Mouse (Mus musculus) CH12.LX (cell line): Measurements from ENCODE around the gene Cebpb.

Experiments used
- CHD2 ChIP-seq: IDR thresholded peaks from 2 replicates; pipeline ENCODE4 v1.6.1; 2011; ENCODE audit warnings: low read length, improper control_type of control experiment
- CTCF ChIP-seq, 2 experiments: IDR thresholded peaks in 1 of 2; conservative IDR thresholded peaks in 1 of 2; 2 replicates each; pipeline ENCODE4 v1.5.1; 2011 to 2012; ENCODE audit warnings: low read depth in 2 of 2, low read length in 2 of 2, improper control_type of control experiment in 1 of 2, inconsistent platforms in 1 of 2, mild to moderate bottlenecking in 1 of 2, moderate library complexity in 1 of 2
- E2F4 ChIP-seq: IDR thresholded peaks from 2 replicates; pipeline ENCODE4 v1.6.1; 2011; ENCODE audit warnings: low read depth, low read length, improper control_type of control experiment; ENCODE audit not compliant: insufficient replicate concordance
- ELF1 ChIP-seq: IDR thresholded peaks from 2 replicates; pipeline ENCODE4 v1.6.1; 2014; ENCODE audit warnings: low read depth, mild to moderate bottlenecking, inconsistent platforms, low read length, improper control_type of control experiment
- JUN ChIP-seq: IDR thresholded peaks from 2 replicates; pipeline ENCODE4 v1.6.1; 2011; ENCODE audit warnings: low read depth, mild to moderate bottlenecking, low read length, improper control_type of control experiment, moderate library complexity; ENCODE audit not compliant: insufficient read depth
- POLR2A ChIP-seq: IDR thresholded peaks from 2 replicates; pipeline ENCODE4 v1.6.1; 2011; ENCODE audit warnings: low read depth, mild to moderate bottlenecking, improper control_type of control experiment, low read length
- SIN3A ChIP-seq: IDR thresholded peaks from 2 replicates; pipeline ENCODE4 v1.6.1; 2012; ENCODE audit warnings: low read length, improper control_type of control experiment, inconsistent platforms
- TBP ChIP-seq: conservative IDR thresholded peaks from 2 replicates; pipeline ENCODE4 v1.6.1; 2011; ENCODE audit warnings: low read depth, low read length, improper control_type of control experiment
- TCF12 ChIP-seq: IDR thresholded peaks from 2 replicates; pipeline ENCODE4 v1.6.1; 2014; ENCODE audit warnings: low read depth, mild to moderate bottlenecking, inconsistent platforms, low read length, improper control_type of control experiment
- ZNF384 ChIP-seq: IDR thresholded peaks from 2 replicates; pipeline ENCODE4 v1.6.1; 2012; ENCODE audit warnings: low read depth, low read length, improper control_type of control experiment, inconsistent platforms

DNA sequence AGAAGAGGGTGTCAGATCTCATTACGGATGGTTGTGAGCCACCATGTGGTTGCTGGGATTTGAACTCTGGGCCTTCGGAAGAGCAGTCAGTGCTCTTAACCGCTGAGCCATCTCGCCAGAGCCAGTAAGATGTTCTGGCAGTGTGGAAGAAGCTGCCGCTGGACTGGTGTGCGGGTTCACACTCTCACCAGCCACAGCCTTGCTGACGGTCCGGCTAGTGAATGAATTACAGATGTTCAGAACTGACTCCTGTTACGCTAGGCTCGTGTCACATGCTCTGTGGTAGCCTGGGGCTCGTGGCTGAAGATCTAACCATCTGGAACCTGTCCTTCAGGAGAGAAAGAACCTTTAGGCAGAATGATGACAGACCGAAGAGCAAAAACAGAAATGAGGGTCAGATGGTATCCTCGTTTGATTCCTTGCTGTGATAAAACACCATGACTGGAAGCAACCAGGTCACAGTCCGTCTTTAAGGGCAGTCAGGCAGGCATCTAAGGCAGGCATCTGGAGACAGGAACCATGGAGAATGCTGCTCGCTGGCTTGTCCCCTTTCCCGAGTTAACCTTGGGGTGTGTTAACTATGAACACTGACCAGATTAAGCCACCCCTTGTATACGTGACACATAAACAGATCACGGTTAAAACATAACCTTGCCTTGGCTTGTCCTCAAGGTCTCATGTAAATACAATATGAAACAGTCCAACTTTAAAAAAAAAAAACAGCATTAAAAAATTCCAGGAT lies 22.6 kb upstream of the Cebpb start:
- TF ChIP-seq E2F4: no peak
- no peak for TF ChIP-seq CHD2
- TF ChIP-seq CTCF (conservative IDR thresholded peaks at IDR 0.05 in 1 of 2, IDR thresholded peaks at IDR 0.05 in 1 of 2; ENCODE audit: low read depth in 2 of 2, low read length in 2 of 2): no peak
- TF ChIP-seq TCF12: no peak
- TF ChIP-seq ELF1: no peak
- no peak for TF ChIP-seq JUN
- TF ChIP-seq SIN3A: no peak
- no peak for TF ChIP-seq TBP
- TF ChIP-seq POLR2A: no peak
- no peak for TF ChIP-seq ZNF384
